Mouse (Mus musculus) gastrocnemius, adult 8-10 months (tissue): ENCODE results near the gene Akna. TPM values are rescaled to one million over a fixed set of nuclear protein-coding genes. Genes with fewer than 3 reads are reported as not detected.
A peak's percentile ranks its signal among the peaks of the same experiment; 100 is the strongest.

ENCODE experiments used
- DNase-seq, 2 experiments: peaks; one replicate each; pipeline ENCODE4 v3.0.0; 2022; ENCODE audit warnings: low spot score in 2 of 2
- total RNA-seq, 4 experiments: library from RNA; stranded (reverse); gene quantifications; 2 replicates each; pipeline ENCODE4 v1.2.4; 2022

Akna gene
- total RNA-seq = 1 to 10 TPM in 2 of 4 experiments, under 1 TPM in 2; 0.68 to 1.4 (median 0.96) TPM

DNA sequence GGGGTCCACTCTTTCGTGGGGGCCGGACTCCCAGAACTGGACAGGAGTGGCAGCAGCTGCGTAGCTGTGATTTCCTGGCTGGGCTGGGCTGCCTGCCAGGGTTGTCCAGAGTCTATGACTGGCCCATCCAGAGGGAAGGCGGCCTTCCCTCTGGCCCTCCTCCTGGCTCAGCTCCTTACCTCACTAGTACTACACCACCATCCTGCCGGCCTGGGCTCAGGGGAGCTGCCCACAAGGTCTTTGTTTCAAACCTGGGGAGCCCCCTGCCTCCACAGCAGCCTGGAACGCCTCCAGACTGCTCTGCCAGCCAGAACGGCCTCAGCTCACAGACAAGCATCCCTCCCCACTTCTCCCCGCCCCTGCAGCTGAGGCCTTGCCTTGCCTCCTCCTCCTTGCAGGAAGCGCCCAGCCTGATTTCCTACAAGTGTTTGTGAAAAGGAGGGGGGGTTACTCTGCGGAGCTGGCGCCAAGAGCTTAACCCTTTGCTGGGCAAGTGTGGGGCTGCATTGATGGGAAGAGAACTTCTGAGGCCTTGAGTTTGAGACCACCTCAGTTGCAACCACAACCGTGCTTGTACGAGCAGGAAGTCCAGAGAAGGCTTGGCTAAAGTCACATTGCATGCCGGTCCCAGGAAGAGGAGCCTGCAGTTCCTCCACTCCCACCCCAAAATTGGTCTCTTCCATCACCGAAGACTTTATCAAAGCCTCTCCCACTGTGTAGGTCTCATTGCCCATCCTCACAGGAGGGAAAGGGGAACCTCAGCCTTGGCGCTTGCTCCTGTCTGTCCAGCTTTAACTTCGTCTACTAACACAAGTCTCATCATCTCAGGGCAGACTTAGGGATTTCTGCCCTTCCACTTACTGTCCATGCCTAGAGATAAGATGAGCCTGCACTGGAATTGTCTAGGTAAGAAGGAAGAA is at the start of gene Akna:
TSS of gene Akna (minus strand) at position 315 of the 920 bp plus-strand sequence.
- peak; percentile 79 to 86 for DNase-seq

DNA sequence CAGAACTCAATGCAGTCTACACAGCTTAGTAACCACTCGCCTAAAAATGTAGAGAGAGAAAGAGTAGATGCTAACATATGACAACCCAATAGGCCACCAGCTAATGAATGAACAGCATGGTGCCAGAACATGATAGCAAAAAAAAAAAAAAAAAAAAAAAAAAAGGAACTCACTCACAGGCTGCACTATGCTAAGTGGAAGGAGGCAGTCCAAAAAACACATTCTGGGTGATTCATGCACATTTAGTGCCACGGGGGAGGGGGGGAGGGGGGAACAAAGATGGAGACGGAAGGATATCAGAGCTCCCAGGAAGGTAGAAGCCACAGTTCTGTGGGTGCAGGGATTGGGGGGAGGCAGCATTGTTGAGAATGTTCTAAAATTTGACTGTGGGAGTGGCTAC is 49.4 kb upstream of the Akna start:
- no peak for DNase-seq

- no peak for DNase-seq
Measured at GRCm38 (mm10) chr4:63450551-63450950, 47.4 kb upstream of the Akna start.

DNA sequence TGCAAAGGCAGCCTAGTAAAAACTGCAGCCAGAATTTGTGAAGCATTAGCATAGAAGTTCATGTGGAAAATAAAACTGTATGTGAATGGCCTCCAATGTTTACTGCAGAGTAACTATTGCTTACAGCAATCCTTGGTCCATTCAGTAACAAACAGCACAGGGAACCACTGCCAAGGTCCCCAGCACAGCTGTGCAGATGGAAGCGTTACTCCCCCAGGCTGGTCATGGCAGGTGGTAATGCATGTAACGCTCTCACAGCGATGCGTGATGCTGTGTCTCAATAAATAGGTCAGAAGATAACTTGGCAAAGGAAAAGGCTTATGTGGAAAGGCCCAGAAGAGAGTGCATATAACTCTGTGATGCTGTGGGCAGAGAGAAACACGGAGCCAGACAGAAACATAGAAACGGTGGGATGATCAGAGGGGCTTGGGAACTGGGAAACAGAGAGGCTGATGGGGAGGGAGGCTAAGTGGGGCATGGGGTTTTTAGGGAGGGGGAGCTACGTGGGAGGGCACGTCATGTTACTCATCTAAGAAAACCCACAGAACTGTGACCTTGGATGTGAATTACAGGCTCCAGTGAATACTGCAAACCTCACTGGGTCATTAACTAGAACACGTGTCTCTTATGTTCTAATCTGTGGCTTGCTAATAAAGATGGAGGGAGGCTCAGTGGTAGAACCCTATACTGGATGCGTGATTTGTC is 41.4 kb upstream of the Akna start:
- DNase-seq = no peak

DNA sequence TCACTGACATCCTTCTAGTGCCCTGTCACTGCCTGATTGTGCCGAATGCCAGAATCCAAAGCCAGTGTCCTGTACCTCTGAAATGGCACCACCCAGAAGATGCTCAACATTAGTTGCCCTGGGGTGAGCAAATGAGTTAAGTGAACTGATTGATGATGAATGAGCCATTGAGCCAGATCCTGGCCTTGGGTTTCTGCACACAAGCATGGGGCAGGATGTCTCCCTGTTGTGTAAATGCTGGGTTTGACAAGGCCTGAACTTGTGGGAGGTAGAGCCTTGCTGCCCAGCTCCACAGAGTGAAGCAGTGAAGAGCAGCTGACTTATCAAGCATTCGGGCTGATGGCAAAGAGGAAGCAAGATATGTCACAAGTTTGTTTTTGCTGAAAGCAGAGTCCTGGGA is 39.9 kb upstream of the Akna start:
- no peak for DNase-seq

GRCm38 (mm10) chr4:63441616-63442015 is 38.5 kb upstream of the Akna start:
- DNase-seq = no peak

DNA sequence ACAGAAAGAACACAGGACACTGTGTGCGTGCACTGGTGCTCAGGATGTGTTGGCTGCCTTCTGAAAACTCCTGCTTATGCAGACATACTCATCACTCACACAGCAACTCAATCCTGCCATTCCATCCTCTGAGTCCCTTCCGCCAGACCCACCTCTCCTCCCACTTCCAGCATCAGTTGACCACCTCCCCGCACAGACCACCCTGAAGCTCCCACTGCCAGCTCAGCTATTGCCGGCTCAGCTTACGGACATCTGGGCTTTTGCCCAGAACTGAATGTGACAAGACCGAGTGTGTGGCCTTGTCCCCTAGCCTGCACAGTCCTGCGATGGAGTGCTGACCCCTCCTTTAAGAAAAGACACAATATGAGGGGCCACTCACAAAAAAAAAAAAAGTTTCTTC is 37.1 kb upstream of the Akna start:
- no peak for DNase-seq

DNA sequence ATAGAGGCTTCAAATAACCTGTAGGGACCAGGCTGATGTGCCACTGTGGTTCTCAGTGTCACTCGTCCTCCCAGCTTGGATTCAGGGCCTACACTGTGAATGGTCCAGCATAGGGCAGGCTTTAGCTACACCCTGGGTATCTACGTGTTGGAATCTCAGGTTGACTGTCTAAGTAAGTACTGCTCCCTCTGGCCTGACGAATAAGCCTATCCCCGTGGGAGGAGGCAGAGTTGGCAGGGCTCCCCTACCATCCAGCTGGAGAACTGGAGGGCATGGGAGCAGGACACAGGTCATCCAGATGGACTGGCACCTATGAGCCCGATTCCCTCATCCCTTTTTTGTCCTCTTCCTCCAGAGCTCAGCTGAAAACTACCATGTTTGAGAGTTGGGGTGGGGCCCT is 34.8 kb upstream of the Akna start:
- no peak for DNase-seq

DNA sequence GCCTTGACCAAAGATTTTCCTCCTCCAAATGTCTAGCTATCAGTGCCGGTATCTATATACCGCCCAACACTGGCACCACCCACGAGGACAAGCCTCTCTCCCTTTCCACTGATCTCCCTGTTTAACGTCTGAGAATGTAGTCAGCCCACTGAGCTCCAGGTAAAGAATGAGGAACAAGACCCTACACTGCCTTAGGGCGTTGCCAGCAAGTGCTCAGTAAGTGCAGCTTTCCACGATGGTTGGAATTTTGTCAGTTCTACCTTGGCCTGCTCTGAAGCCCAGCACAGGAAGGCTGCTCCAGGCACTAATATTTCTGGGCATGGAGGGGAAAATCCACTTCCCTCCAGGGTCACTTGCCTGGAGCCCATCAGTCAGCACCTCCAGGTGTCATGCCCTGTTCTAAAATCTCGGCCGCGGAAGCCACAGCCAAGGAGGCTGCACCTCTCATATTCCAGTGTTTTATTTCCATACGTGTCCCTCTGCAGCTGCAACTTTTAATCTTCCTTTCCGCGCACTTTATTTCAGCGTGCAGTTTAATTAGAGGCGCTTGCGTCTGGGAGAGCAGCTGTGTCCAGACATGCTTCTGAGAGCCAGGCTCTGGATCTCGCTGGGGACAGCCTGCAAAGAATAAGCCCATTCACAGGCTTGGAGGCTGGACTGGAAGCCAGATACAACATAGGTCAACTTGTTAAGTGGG is 34.1 kb upstream of the Akna start:
- DNase-seq = no peak

DNA sequence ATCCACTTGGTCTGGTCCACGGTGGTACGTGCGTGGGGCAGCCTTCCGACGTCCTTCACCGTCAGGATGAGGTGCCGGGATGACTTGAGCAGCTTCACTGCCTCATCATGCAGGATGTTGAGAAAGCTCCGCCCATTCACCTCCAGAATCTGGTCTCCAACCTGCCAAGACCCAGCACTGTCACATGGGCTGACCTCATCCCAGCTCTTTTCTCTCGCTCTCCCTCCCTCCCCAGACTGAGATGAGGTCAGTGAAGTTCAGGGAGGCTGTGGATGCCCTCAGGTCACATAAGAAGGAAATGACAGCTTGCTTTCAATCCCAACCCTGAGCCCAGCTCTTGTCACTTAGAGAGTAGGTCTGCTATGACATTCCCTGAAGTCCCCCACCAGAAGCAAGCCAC is 32.2 kb upstream of the Akna start:
- no peak for DNase-seq

DNA sequence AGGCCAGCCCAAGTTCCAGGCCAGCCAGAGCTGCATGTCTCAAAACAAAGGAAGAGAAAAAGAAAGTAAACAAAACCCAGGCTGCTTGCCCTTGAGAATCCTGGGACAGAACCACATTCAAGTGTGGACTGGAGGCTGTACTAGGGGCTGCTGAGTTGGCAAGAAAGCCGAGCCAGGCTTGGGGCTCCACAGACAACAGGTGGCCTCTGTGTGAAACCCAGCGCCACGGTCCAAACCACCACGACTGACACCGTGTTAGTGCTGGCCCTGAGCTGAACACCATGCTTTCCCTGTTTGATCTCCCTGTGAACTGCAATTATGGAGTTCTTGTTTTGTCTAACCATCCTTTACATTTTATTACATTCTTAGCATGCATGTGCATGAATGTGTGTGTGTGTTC is 27.9 kb upstream of the Akna start:
- DNase-seq = no peak

- DNase-seq = no peak
Measured at GRCm38 (mm10) chr4:63430357-63430756, 27.2 kb upstream of the Akna start.

GRCm38 (mm10) chr4:63426308-63426707 is 23.2 kb upstream of the Akna start:
- no peak for DNase-seq

DNA sequence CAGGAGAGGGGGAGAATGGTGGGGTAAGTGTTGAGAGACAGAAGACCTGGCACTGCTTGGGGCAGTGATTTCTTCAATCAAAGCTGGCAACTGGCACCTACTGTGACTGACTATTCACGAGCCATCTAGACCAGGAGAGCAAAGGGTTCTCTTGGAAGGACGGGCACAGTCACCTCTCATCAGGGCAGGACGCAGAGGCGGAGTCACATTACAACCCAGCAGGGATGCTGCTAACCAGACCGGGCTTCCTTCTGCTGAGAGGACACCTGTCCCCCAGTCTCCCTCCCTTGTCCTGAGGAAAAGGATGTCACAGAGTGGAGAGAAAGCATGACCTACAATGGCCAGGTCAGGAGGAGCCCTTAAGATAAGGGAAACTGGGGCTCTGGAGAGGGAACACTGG is 20.7 kb upstream of the Akna start:
- no peak for DNase-seq

- no peak for DNase-seq
Measured at GRCm38 (mm10) chr4:63423231-63423630, 20.1 kb upstream of the Akna start.

DNA sequence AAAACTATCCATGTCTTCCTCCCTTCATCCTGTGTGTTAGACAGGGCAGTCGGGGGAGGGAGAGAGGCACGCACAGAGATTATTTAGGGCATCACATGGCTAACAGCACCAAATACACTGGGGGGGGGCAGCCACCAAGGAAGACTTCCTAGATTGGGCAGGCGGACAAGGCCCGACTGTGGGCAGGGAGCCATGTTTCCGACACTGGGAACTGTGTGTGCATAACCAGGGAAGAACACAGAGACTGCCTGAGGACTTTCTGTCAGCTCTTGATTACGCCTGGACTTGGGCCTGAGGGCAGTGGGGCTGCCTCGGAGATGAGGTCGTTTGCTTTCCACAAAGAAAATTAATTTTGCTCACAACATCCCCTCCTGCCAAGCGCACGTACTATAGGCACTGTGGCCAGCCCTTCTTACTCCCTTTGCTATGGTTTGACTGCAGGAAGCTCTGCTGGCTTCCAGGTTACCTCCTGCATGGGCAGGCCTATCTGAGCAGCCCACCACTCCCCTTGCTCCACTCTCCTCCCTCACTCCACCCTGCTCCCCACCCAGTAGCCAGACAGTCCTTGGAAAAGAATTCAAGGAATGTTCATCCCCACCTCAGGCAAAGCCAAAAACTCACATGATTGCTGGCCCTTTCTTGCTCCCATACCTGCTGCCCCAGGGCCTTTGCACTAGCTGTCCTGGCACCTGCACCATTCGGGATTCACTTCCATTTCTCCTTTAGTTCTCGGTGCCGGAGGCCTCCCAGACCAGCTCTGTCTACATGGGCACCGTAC is 17.2 kb upstream of the Akna start:
- DNase-seq = no peak

- no peak for DNase-seq
Measured at GRCm38 (mm10) chr4:63418270-63418669, 15.1 kb upstream of the Akna start.

DNA sequence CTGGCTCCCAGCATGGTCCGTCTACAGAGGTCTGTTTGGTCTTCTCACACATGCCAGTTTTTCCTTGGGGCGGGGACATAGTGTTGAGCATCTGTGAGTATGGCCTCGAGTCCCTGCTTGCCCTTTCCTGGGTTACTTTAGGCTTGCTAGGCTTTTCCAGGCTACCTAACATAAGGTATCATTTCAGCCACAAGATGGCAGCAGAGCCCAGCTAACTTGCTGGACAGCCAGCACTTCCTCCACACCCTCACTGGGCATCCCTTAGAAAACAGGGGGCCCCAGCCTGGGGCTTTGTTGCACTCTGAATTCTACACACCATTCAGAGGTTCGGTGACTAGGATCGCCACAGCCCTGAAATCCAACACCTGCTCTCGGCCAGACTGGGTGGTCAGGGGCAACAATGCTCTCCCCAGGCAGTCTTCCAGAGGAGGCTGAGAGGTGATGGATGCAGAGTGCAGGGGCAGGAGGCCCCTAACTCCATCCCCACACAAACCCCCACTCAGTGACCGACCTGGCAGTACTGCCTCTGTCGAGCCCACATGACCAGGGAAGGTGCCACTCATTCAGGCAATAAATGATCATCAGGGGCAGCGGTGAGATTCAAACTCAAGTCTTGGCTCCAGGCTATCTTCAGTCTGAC is 14.3 kb upstream of the Akna start:
- DNase-seq = peak; percentile 49 to 58

- DNase-seq = no peak
Measured at GRCm38 (mm10) chr4:63414951-63415350, 11.8 kb upstream of the Akna start.

GRCm38 (mm10) chr4:63411222-63411621 is 8.1 kb upstream of the Akna start:
- no peak for DNase-seq

DNA sequence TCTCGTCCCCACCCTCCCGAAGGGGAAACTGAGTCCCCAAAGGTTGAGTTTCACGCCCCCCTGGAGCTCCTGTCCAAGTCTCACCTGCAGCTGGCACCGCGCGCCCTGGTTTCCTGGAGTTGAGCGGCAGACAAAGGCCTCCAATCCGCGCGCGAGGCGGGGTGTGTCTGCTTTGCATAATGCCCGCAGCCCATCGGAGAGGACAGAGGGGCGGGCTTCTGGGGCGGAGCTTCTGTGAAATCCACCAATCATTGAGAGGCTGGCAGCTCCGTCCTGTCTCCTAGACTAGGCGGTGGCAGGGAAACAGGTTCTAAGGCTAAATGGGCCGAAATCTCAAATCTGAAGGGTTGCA is 7.4 kb upstream of the Akna start:
- peak; percentile 84 to 89 for DNase-seq
